Mouse (Mus musculus): ENCODE results near the gene Ankk1. TPM values are rescaled to one million over a fixed set of nuclear protein-coding genes. Genes with fewer than 3 reads are reported as not detected.

The Ankk1 gene
- polyA plus RNA-seq (2017; shearing (Covaris generic)) = not detected

DNA sequence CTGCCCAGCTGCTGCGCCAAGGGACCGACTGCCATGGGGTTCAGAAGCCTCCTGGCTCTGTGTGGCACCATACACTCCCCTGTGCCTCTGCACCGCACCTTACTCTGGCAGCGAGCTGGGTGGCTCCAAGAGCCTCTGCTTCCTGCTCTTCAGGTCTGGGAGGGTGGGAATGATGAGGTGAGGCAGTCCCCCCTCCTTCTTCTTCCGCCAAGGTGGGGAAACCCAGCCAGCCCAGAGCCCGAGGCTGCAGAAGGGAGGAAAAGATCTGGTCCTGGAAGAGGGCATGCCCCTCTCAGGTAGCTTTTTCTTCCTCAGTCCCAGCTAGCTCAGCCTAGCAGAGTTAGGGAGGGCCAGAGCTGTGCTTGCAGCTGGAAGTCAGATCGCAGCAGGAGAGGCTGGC lies at the start of gene Ankk1:
Ankk1 (minus strand) TSS at position 101 of the 400 bp plus-strand sequence.

Other genes starting within 250 kb of the Ankk1 start
- not detected for gene Gm4894, start 176.5 kb downstream of the Ankk1 start, polyA plus RNA-seq (2017; shearing (Covaris generic))
- not detected for gene Drd2, start 86.4 kb downstream of the Ankk1 start, polyA plus RNA-seq (2017; shearing (Covaris generic))
- gene Ttc12, start 59.2 kb upstream of the Ankk1 start, polyA plus RNA-seq (2017; shearing (Covaris generic)) = not detected